Mouse (Mus musculus): ENCODE measurements around the gene Chst1. TPM values are rescaled to one million over a fixed set of nuclear protein-coding genes. Genes with fewer than 3 reads are reported as not detected.

The Chst1 gene
- 1.5 and 2.8 TPM in 2 replicates for polyA plus RNA-seq (2016; fragmentation: Nextera tagmentation; extraction: Ambion mirVana)

DNA sequence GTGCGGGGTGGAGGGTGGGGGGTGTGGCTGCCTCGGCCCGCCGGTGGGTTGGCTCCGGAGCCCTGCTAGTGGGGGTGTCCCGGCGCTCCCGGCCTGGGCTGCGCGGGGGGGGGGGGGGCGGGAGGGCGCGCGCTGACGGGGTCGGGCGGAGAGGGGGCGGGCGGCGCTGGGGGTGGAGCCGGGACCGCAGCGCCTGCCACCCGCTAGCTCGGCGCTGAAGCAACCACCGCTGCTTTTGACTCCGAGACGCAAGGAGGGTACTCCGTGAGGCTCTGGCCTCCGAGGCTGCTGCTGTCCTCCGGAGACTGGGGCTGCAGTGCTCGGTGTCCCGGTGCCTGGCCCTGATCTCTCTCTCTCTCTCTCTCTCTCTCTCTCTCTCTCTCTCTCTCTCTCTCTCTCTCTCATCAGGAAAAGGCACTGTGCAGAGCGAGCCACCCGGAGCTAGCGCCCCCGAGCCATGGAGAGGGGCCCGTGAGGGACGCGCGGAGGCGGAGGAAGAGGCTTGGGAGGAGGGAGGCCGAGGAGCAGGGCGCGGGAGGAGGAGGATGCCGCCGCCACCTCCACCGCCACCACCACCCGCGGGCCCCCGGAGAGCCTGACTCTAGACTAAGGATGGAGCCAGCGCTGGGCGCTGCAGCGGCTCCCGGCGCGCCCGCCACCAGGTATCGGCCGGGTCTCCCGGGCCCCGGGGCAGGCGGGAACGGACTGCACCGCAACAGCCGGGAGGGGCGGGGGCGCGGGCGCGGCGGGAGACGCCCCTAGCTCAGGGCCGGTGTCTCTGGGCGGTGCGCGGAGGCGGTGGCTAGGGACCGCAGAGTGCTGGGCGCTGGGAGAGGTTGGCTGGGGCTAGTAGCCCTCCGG, at the start of gene Chst1:
TSS of gene Chst1 (plus strand) at position 221 of the 861 bp plus-strand sequence.
- peak; percentile 66 for DNase-seq (ENCODE audit: low spot score)
- peak within 1 kb of the TSS; percentile 80 for H3K27ac ChIP-seq
- under 1% methylated on average over 57 of the region's 82 CpGs for WGBS
- H3K4me1 ChIP-seq, result peaks cover 38% of the 10 kb centered on the region
- no peaks in the 10 kb centered on the region for H3K9me3 ChIP-seq (replicated peaks)
- H3K36me3 ChIP-seq, result no peaks in the 10 kb centered on the region
- H3K27me3 ChIP-seq (ENCODE audit: low read depth, poor library complexity, severe bottlenecking), result peaks cover 73% of the 10 kb centered on the region
- H3K4me3 ChIP-seq, result peak within 1 kb of the TSS; percentile 83

- H3K36me3 ChIP-seq, result no peaks in the 10 kb centered on the region
- H3K4me3 ChIP-seq, result no peak overlapping the region
- DNase-seq (ENCODE audit: low spot score), result no peak
- H3K27me3 ChIP-seq (ENCODE audit: low read depth, poor library complexity, severe bottlenecking), result peaks cover 4% of the 10 kb centered on the region; the same call in 1 of the 2 replicates
- H3K4me1 ChIP-seq, result no peaks in the 10 kb centered on the region
- H3K9me3 ChIP-seq (replicated peaks), result no peaks in the 10 kb centered on the region
- WGBS, result 78% methylated on average over 2 of the region's 2 CpGs
- H3K27ac ChIP-seq, result no peak overlapping the region
Measured at GRCm38 (mm10) chr2:92550051-92550450, 49.5 kb upstream of the Chst1 start.

DNA sequence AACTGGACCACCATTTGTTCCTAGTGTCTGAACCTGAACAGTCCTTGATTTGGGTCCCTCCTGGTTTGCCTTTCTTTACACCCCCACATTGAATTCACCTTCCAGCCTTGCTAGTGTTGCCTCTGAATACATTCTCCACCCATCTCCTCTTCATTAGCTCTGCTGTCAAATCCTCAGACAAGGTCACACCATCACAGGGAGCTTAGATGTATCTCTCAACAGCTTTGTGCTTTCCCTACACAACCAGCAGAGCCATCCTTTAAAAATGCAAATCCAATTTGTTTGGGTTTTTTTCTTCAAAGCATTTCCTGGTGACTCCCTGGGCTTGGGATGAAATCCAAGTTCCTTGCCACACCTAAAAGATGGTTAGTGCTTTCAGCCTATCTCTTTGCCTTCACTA, 45.0 kb upstream of the Chst1 start:
- Histone ChIP-seq H3K27me3 (ENCODE audit: low read depth, poor library complexity, severe bottlenecking) (no peaks in the 10 kb centered on the region), H3K4me3 (no peak overlapping the region), H3K36me3 (no peaks in the 10 kb centered on the region), H3K27ac (no peak overlapping the region), H3K4me1 (no peaks in the 10 kb centered on the region), H3K9me3 (replicated peaks) (no peaks in the 10 kb centered on the region)
- DNase-seq (ENCODE audit: low spot score), result no peak

- Histone ChIP-seq H3K27me3 (ENCODE audit: low read depth, poor library complexity, severe bottlenecking) (no peaks in the 10 kb centered on the region), H3K36me3 (no peaks in the 10 kb centered on the region), H3K4me3 (no peak overlapping the region), H3K4me1 (no peaks in the 10 kb centered on the region; the same call in 1 of the 2 replicates), H3K27ac (no peak overlapping the region), H3K9me3 (replicated peaks) (no peaks in the 10 kb centered on the region)
- WGBS, result 72% methylated on average over 4 of the region's 4 CpGs
- DNase-seq (ENCODE audit: low spot score), result no peak
Measured at GRCm38 (mm10) chr2:92562930-92563329, 36.6 kb upstream of the Chst1 start.

DNA sequence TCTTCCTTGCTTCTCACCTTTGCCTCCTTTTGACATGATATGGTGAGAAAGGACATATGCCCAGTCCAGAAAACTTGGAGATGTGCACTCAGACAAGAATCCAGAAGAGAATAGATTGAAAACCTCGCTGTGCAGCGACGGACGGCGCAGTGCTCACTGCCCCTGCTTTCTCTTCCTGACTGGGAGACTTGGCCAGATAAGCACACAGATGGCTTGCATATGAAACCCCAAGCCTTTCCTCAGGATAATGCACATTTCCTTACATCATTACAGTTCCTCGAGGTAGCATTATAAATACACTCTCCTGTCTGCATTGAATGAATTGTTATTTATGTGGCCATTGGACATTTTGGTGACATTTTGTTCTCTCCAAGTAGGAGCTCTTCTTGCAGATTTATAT, 28.9 kb upstream of the Chst1 start:
- Histone ChIP-seq H3K4me1 (no peaks in the 10 kb centered on the region), H3K36me3 (no peaks in the 10 kb centered on the region), H3K27me3 (ENCODE audit: low read depth, poor library complexity, severe bottlenecking) (no peaks in the 10 kb centered on the region), H3K4me3 (no peak overlapping the region), H3K27ac (no peak overlapping the region), H3K9me3 (replicated peaks) (no peaks in the 10 kb centered on the region)
- 91% methylated on average over 6 of the region's 6 CpGs for WGBS
- DNase-seq (ENCODE audit: low spot score), result no peak

DNA sequence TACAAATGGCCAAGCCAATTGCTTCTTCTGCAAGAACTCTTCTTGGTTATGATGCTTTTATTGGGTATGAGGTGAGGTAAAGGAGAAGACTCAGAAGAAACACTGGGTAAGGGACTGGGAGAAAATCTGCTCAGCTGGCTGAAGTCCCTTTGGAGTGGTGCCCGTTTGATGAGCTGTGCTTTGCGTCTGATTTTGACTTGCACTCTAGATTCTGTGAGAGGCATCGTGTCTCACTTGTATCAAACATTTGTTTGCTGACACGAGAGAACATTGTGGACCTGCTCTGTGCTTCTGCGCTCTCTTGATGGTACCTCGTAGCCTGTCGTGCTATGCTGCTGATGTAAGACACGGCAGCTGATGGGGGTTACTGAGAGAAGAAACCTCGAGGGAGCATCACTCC, 21.7 kb upstream of the Chst1 start:
- H3K4me1 ChIP-seq, result peaks cover 11% of the 10 kb centered on the region
- no peak overlapping the region for H3K27ac ChIP-seq
- no peaks in the 10 kb centered on the region for H3K27me3 ChIP-seq (ENCODE audit: low read depth, poor library complexity, severe bottlenecking)
- no peak for DNase-seq (ENCODE audit: low spot score)
- H3K4me3 ChIP-seq, result no peak overlapping the region
- H3K9me3 ChIP-seq (replicated peaks), result no peaks in the 10 kb centered on the region
- H3K36me3 ChIP-seq, result no peaks in the 10 kb centered on the region
- WGBS, result 74% methylated on average over 9 of the region's 9 CpGs

DNA sequence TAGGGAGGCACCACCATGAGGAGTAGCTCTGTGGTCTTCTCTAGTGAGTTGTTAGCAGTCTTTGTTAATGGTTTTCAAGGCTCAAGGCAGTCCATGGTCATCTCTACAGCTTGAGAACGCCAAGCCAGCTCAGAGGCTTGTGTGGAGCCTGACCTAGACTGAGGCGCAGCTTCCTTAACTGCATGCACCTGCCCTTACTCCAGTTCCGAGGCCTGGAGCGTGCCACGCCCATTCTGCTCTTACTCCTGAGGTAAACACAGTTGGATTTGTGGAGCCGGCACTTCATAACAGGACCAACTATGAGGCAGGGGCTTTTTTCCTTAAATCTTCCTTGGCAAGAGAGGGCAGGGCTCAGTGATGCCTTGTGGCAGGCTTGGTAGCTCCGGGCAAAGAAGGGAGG, 18.2 kb upstream of the Chst1 start:
- 89% methylated on average over 7 of the region's 7 CpGs for WGBS

GRCm38 (mm10) chr2:92582596-92582995, 16.9 kb upstream of the Chst1 start:
- WGBS, result 51% methylated on average over 5 of the region's 5 CpGs

More for the DNA sequence above, 18.2 kb upstream of the Chst1 start:
- no peaks in the 10 kb centered on the region for H3K27me3 ChIP-seq (ENCODE audit: low read depth, poor library complexity, severe bottlenecking)
- 0 out of 2 replicates have a peak overlapping the region, but pooled peaks have one; percentile 5 for H3K27ac ChIP-seq
- H3K4me1 ChIP-seq, result peaks cover 15% of the 10 kb centered on the region
- H3K36me3 ChIP-seq, result no peaks in the 10 kb centered on the region
- DNase-seq (ENCODE audit: low spot score), result no peak
- H3K4me3 ChIP-seq, result no peak overlapping the region
- H3K9me3 ChIP-seq (replicated peaks), result no peaks in the 10 kb centered on the region

GRCm38 (mm10) chr2:92587806-92588205, 11.7 kb upstream of the Chst1 start:
- WGBS, result 90% methylated on average over 2 of the region's 2 CpGs
- no peaks in the 10 kb centered on the region for H3K27me3 ChIP-seq (ENCODE audit: low read depth, poor library complexity, severe bottlenecking)
- no peak for DNase-seq (ENCODE audit: low spot score)
- H3K4me1 ChIP-seq, result peaks cover 10% of the 10 kb centered on the region
- no peaks in the 10 kb centered on the region for H3K36me3 ChIP-seq
- no peak overlapping the region for H3K27ac ChIP-seq
- no peak overlapping the region for H3K4me3 ChIP-seq
- H3K9me3 ChIP-seq (replicated peaks), result no peaks in the 10 kb centered on the region

More at GRCm38 (mm10) chr2:92582596-92582995, 16.9 kb upstream of the Chst1 start:
- H3K4me3 ChIP-seq, result no peak overlapping the region
- H3K4me1 ChIP-seq, result peaks cover 15% of the 10 kb centered on the region
- H3K36me3 ChIP-seq, result no peaks in the 10 kb centered on the region
- no peaks in the 10 kb centered on the region for H3K27me3 ChIP-seq (ENCODE audit: low read depth, poor library complexity, severe bottlenecking)
- no peaks in the 10 kb centered on the region for H3K9me3 ChIP-seq (replicated peaks)
- DNase-seq (ENCODE audit: low spot score), result no peak
- H3K27ac ChIP-seq, result peak overlapping the region; percentile 5

GRCm38 (mm10) chr2:92594929-92595730, 4.4 kb upstream of the Chst1 start:
- no peak for DNase-seq (ENCODE audit: low spot score)
- peaks cover 35% of the 10 kb centered on the region for H3K27me3 ChIP-seq (ENCODE audit: low read depth, poor library complexity, severe bottlenecking)

DNA sequence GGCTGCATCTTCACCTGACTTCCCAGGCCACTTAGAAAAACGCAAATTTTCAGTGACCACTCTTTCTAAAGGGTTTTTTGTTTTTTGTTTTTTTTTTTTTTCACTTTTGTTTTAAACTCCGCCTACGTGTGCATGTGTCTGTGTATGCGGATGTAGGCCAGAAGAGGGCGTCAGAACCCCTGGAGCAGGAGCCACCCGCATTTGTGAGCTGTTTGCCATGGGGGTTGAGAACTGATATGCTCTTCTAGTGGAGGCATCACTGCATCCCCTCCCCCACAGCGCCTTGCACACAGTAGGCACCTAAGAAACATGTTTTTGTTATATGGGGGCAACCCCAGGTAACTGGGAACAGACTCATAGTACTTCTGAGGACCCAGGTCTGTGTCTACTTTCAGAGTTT, 2.2 kb upstream of the Chst1 start:
- no peaks in the 10 kb centered on the region for H3K9me3 ChIP-seq (replicated peaks)
- no peak overlapping the region for H3K27ac ChIP-seq
- no peaks in the 10 kb centered on the region for H3K36me3 ChIP-seq
- peaks cover 56% of the 10 kb centered on the region for H3K27me3 ChIP-seq (ENCODE audit: low read depth, poor library complexity, severe bottlenecking)
- no peak for DNase-seq (ENCODE audit: low spot score)
- 16% methylated on average over 7 of the region's 7 CpGs for WGBS
- H3K4me3 ChIP-seq, result no peak overlapping the region
- H3K4me1 ChIP-seq, result peaks cover 34% of the 10 kb centered on the region

More at GRCm38 (mm10) chr2:92594929-92595730, 4.4 kb upstream of the Chst1 start:
- 69% methylated on average over 11 of the region's 11 CpGs for WGBS
- H3K36me3 ChIP-seq, result no peaks in the 10 kb centered on the region
- H3K4me1 ChIP-seq, result peaks cover 17% of the 10 kb centered on the region
- H3K9me3 ChIP-seq (replicated peaks), result no peaks in the 10 kb centered on the region
- H3K27ac ChIP-seq, result no peak overlapping the region
- no peak overlapping the region for H3K4me3 ChIP-seq

- DNase-seq (ENCODE audit: low spot score), result no peak
- H3K9me3 ChIP-seq (replicated peaks), result no peaks in the 10 kb centered on the region
- H3K27me3 ChIP-seq (ENCODE audit: low read depth, poor library complexity, severe bottlenecking), result peaks cover 73% of the 10 kb centered on the region
- H3K4me1 ChIP-seq, result peaks cover 38% of the 10 kb centered on the region
- 31% methylated on average over 9 of the region's 11 CpGs for WGBS
- H3K27ac ChIP-seq, result peak overlapping the region; percentile 80; the same call in 1 of the 2 replicates
- H3K36me3 ChIP-seq, result no peaks in the 10 kb centered on the region
- H3K4me3 ChIP-seq, result peak overlapping the region; percentile 83
Measured at GRCm38 (mm10) chr2:92598941-92599486, 493 bp upstream of the Chst1 start.

- Histone ChIP-seq H3K27me3 (ENCODE audit: low read depth, poor library complexity, severe bottlenecking) (peaks cover 73% of the 10 kb centered on the region), H3K27ac (peak overlapping the region; percentile 80), H3K36me3 (no peaks in the 10 kb centered on the region), H3K4me3 (peak overlapping the region; percentile 83), H3K4me1 (peaks cover 38% of the 10 kb centered on the region), H3K9me3 (replicated peaks) (no peaks in the 10 kb centered on the region)
- WGBS, result under 1% methylated on average over 17 of the region's 17 CpGs
- DNase-seq (ENCODE audit: low spot score), result no peak
Measured at GRCm38 (mm10) chr2:92600348-92600670, 802 bp downstream of the Chst1 start.

Data from limb, embryonic 10.5 days (tissue).